8 mouse cellular contexts compared by ENCODE assay signal in the genomic region with DNA sequence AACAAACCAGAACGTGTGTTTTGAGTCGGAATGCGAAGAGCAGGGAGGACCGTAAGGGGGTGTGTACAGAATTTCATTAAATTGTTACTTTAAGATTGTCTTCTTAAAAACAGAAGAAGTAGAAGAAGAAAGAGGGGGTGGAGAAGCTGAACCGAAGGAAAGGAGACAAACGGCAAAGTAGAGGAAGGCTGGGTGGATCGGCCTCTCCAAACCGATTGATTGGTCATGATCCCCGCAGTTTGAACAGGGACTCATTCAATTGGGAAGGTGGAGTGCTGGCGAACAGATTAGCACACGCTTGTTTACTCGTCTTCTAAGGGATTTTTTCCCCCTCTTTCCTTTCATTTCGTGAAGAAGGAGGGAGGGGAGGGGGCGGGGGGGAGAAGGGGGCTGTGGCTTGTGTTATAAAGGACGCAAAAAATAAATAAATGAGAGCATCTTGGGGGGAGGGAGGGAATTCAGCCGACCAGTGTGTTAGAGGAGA. TPM values are rescaled to one million over a fixed set of nuclear protein-coding genes. Genes with fewer than 3 reads are reported as not detected.
DNase-seq lines count a peak whose midpoint lies in the region; ATAC-seq and TF ChIP-seq lines count a peak whose summit lies in the region.

A gene (plus strand): TSS at position 434 of the 484 bp plus-strand sequence.

- peak within 1 kb of the TSS; percentile 79 for H3K4me2 ChIP-seq in kidney, embryonic 16.5 days (replicated peaks; ENCODE audit: low read depth, low read length)
- peak within 1 kb of the TSS; percentile 97 for H3K4me2 ChIP-seq in hindbrain, embryonic 15.5 days
- H3K4me2 ChIP-seq in myocyte (ENCODE audit: low read depth), result peak within 1 kb of the TSS; percentile 90

- no peak for DNase-seq in kidney, adult 8-10 months
- peak; percentile 57 for DNase-seq in embryo, embryonic 10 days (ENCODE audit: low spot score)
- no peak for DNase-seq in layer of hippocampus, adult 9-10 months (ENCODE audit: low spot score)

- peak within 1 kb of the TSS; percentile 66 for H3K4me3 ChIP-seq in kidney, embryonic 16.5 days (ENCODE audit: low read length)
- peak within 1 kb of the TSS; percentile 58 for H3K4me3 ChIP-seq in hindbrain, embryonic 15.5 days
- H3K4me3 ChIP-seq in myocyte, result peak within 1 kb of the TSS; percentile 27

- ATAC-seq in kidney, embryonic 16.5 days (ENCODE audit: low FRiP score, low TSS enrichment), result no peak
- no peak for ATAC-seq in hindbrain, embryonic 15.5 days (ENCODE audit: low FRiP score, low read depth)
- no peak for ATAC-seq in megakaryocyte-erythroid progenitor cell, adult 5-6 weeks (replicated peaks; ENCODE audit: low FRiP score, low TSS enrichment, poor library complexity, severe bottlenecking)
- ATAC-seq in frontal cortex, adult (ENCODE audit: low TSS enrichment), result no peak

- peak within 1 kb of the TSS; percentile 54 for H3ac ChIP-seq in myocyte (ENCODE audit: control insufficient read depth, insufficient read length)

- no peaks in the 10 kb centered on the region for H3K9me3 ChIP-seq in kidney, embryonic 16.5 days (ENCODE audit: low read length)
- H3K9me3 ChIP-seq in hindbrain, embryonic 15.5 days, result no peaks in the 10 kb centered on the region

- peaks cover 12% of the 10 kb centered on the region; the same call in 1 of the 2 replicates for H3K27me3 ChIP-seq in kidney, embryonic 16.5 days (ENCODE audit: insufficient read depth, low read length)
- peaks cover 5% of the 10 kb centered on the region; the same call in 1 of the 2 replicates for H3K27me3 ChIP-seq in hindbrain, embryonic 15.5 days
- H3K27me3 ChIP-seq in myocyte (ENCODE audit: control insufficient read depth, insufficient read depth, insufficient read length), result no peaks in the 10 kb centered on the region

- under 1% methylated on average over 15 of the region's 16 CpGs for WGBS in kidney, embryonic 16.5 days
- 1% methylated on average over 16 of the region's 16 CpGs for WGBS in hindbrain, embryonic 15.5 days

- H3K4me1 ChIP-seq in kidney, embryonic 16.5 days (ENCODE audit: insufficient read depth, low read length), result peaks cover 27% of the 10 kb centered on the region
- H3K4me1 ChIP-seq in hindbrain, embryonic 15.5 days (replicated peaks), result peaks cover 29% of the 10 kb centered on the region

- peak within 1 kb of the TSS; percentile 85 for H3K27ac ChIP-seq in kidney, embryonic 16.5 days (ENCODE audit: low read length)
- H3K27ac ChIP-seq in hindbrain, embryonic 15.5 days (replicated peaks), result no peak within 1 kb of the TSS

- H3K36me3 ChIP-seq in kidney, embryonic 16.5 days (ENCODE audit: insufficient read depth, low read length), result no peaks in the 10 kb centered on the region
- no peaks in the 10 kb centered on the region for H3K36me3 ChIP-seq in hindbrain, embryonic 15.5 days
- H3K36me3 ChIP-seq in myocyte (ENCODE audit: control insufficient read depth, insufficient read depth), result no peaks in the 10 kb centered on the region

- peak within 1 kb of the TSS; percentile 79 for H3K9ac ChIP-seq in kidney, embryonic 16.5 days (replicated peaks; ENCODE audit: low read length)
- peak within 1 kb of the TSS; percentile 53 for H3K9ac ChIP-seq in hindbrain, embryonic 15.5 days

- TF ChIP-seq POLR2A in myocyte (IDR thresholded peaks at IDR 0.05; ENCODE audit: insufficient read length, low read depth), result no peak

- H3K79me2 ChIP-seq in myocyte (ENCODE audit: control insufficient read depth, insufficient read depth), result no peaks in the 10 kb centered on the region

TF ChIP-seq in myocyte, 11 proteins besides CTCF, POLR2A, EP300 and RAD21:
- TF ChIP-seq SRF (IDR thresholded peaks at IDR 0.05; ENCODE audit: control insufficient read depth, insufficient read length, low read depth) (no peak), MYOD1 (IDR thresholded peaks at IDR 0.05; ENCODE audit: control insufficient read depth in 1 of 3, insufficient read length in 2 of 3, low read depth in 2 of 3) (no peak), MYOG (IDR thresholded peaks at IDR 0.05; ENCODE audit: control insufficient read depth in 1 of 3, insufficient read depth in 1 of 3, insufficient read length in 2 of 3, low read depth in 2 of 3) (no peak), TCF3 (IDR thresholded peaks at IDR 0.05; ENCODE audit: insufficient read length, low read depth) (no peak), USF1 (IDR thresholded peaks at IDR 0.05; ENCODE audit: low read depth) (no peak), CEBPB (IDR thresholded peaks at IDR 0.05; ENCODE audit: insufficient read depth, poor library complexity, severe bottlenecking) (no peak), POLR2AphosphoS2 (IDR thresholded peaks at IDR 0.05; ENCODE audit: insufficient read length, low read depth) (no peak), TCF12 (IDR thresholded peaks at IDR 0.05; ENCODE audit: insufficient read depth, poor library complexity, severe bottlenecking) (no peak), E2F4 (IDR thresholded peaks at IDR 0.05; ENCODE audit: insufficient read depth) (no peak), REST (IDR thresholded peaks at IDR 0.05; ENCODE audit: insufficient read depth, insufficient read length) (no peak), MAX (IDR thresholded peaks at IDR 0.05; ENCODE audit: low read depth) (no peak)

RNA-seq across cellular contexts. Expression of the gene that starts here (rescaled TPM):
- polyA plus RNA-seq in kidney, embryonic 16.5 days (2015; fragmentation: Nextera tagmentation; extraction: Ambion mirVana), result 2.0 and 2.2 TPM in 2 replicates
- 0.82 and 1.0 TPM in 2 replicates for polyA plus RNA-seq in hindbrain, embryonic 15.5 days (2015; fragmentation: Nextera tagmentation; extraction: Ambion mirVana)
- polyA plus RNA-seq in myocyte (2012; fragmentation: generic; extraction: Trizol), result 0.12 TPM
- total RNA-seq in megakaryocyte-erythroid progenitor cell, adult 5-6 weeks (2014; fragmentation: Nextera tagmentation), result not detected in 2 replicates
- 0.11 TPM in 1 of 2 replicates, not detected in the other for total RNA-seq in megakaryocyte-erythroid progenitor cell, adult 5-6 weeks (2017)
